Mouse (Mus musculus) bone marrow macrophage, adult 2 months (primary cell): Measurements from ENCODE around the gene Mss51.

Experiments used
- CTCF ChIP-seq: IDR thresholded peaks from 2 replicates; pipeline ENCODE4 v1.5.1; 2012; ENCODE audit warnings: low read depth, mild to moderate bottlenecking, low read length, moderate library complexity
- POLR2A ChIP-seq: IDR thresholded peaks from 2 replicates; pipeline ENCODE4 v1.6.1; 2012; ENCODE audit warnings: mild to moderate bottlenecking, low read depth, low read length, borderline replicate concordance

DNA sequence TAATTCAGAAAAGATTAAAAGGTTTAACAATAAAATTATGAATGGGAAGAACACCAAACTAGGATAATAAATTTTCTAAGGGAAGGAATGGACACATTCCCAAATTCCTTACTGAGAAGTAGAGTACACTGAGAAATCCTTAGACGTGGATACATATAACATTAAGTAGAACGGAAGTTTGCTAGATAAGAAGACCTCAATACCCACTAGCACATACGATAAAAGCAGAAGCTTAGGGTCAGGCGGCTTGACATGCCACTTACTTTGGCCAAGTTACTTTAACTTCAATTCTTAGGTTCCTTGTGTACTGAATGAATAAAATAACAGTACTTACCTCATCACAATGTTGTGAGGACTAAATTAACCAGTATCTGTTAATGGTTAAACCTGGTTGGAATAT is 32.9 kb upstream of the Mss51 start:
- no peak for TF ChIP-seq POLR2A
- no peak for TF ChIP-seq CTCF
